Mouse (Mus musculus) E14TG2a.4 (cell line): Measurements from ENCODE around the gene Dusp15.

ENCODE experiments used
- CTCF ChIP-seq: conservative IDR thresholded peaks from 2 replicates; pipeline ENCODE4 v1.5.1; 2014; ENCODE audit warnings: low read length
- NANOG ChIP-seq: IDR thresholded peaks from 2 replicates; pipeline ENCODE4 v1.6.1; 2014; ENCODE audit warnings: borderline replicate concordance, low read length, mixed read lengths
- POU5F1 ChIP-seq: IDR thresholded peaks from 2 replicates; pipeline ENCODE4 v1.6.1; 2014; ENCODE audit warnings: low read length, borderline replicate concordance

GRCm38 (mm10) chr2:152923621-152924020 lies 27.9 kb downstream of the Dusp15 start:
- TF ChIP-seq CTCF (no peak), POU5F1 (no peak), NANOG (no peak)
